Mouse (Mus musculus) skeletal muscle tissue, adult 2 months (tissue): ENCODE data around the gene Atp5h.

ENCODE experiments used
- DNase-seq: peaks from one replicate; pipeline ENCODE4 v3.0.0-alpha.2; 2012; ENCODE audit warnings: low read depth, low spot score

Gene Atp5h

GRCm38 (mm10) chr11:115366706-115367394, 52.9 kb downstream of the Atp5h start:
- DNase-seq: no peak

- DNase-seq: no peak
These were observed 53.6 kb downstream of the Atp5h start for GRCm38 (mm10) chr11:115366039-115366705.
